Mouse (Mus musculus): ENCODE results near the gene Strip2. TPM values are rescaled to one million over a fixed set of nuclear protein-coding genes. Genes with fewer than 3 reads are reported as not detected.

Strip2 gene
- polyA plus RNA-seq, 1 experiment: 0.88 TPM

DNA sequence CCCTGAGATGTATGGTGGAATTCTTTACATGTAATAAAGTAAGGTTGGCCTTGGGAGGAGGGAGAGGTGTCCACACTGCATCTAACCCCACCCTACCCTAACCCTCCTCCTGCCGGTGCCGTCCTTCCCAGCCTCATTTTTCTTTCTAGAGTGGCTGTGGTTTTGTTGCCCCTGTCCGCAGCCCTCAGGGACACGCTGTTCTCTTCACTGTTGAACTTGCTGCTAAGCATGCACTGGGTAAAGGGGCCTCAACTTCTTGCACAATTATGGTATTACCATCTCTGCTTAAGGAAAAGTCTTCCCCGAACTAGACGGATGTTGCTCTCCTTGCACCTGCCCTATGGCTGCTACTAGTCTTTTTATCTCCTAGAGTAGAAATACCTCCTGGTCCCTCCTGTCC is 69.2 kb downstream of the Strip2 start:
- no peak overlapping the region for H3K9ac ChIP-seq (ENCODE audit: low read depth, poor library complexity, severe bottlenecking)
- H3K4me1 ChIP-seq (ENCODE audit: control insufficient read depth, insufficient read depth, low read length): peaks cover 1% of the 10 kb centered on the region
- H3K36me3 ChIP-seq (ENCODE audit: control insufficient read depth, insufficient read depth, low read length, poor library complexity, severe bottlenecking): no peaks in the 10 kb centered on the region
- H3K9me3 ChIP-seq (replicated peaks; ENCODE audit: control insufficient read depth, insufficient read depth, low read length, poor library complexity, severe bottlenecking): no peaks in the 10 kb centered on the region
- TF ChIP-seq EP300 (IDR thresholded peaks at IDR 0.05; ENCODE audit: insufficient read depth, low read depth, low read length): no peak
- TF ChIP-seq CTCF (IDR thresholded peaks at IDR 0.05; ENCODE audit: low read depth, low read length): no peak
- no peak for TF ChIP-seq POLR2A (IDR thresholded peaks at IDR 0.05; ENCODE audit: insufficient read depth, low read length)
- no peak overlapping the region for H3K4me3 ChIP-seq (ENCODE audit: low read depth, low read length)
- H3K27ac ChIP-seq (ENCODE audit: insufficient read depth, low read length): no peak overlapping the region
- H3K27me3 ChIP-seq (ENCODE audit: control insufficient read depth, insufficient read depth, low read length, poor library complexity, severe bottlenecking): no peaks in the 10 kb centered on the region

DNA sequence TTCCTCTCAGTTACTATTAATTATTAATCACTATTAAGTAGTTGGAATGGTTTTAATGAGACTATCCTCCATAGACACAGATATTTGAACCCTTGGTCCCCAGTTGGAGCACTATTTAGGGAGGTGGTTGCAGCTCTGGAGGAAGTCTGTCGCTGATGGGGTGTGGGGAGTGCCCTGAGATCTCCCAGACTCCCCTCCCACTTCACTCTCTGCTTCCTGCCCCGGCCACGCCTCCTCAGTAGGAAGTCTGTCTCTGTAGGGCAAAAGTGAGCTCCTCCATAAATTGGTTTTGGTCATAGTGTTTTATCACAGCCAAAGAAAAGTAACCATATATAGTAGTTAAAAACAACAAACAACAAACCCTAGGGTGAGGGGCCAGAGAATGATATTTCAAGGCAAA is 70.4 kb downstream of the Strip2 start:
- Histone ChIP-seq H3K4me3 (ENCODE audit: low read depth, low read length) (no peak overlapping the region), H3K9me3 (replicated peaks; ENCODE audit: control insufficient read depth, insufficient read depth, low read length, poor library complexity, severe bottlenecking) (no peaks in the 10 kb centered on the region), H3K4me1 (ENCODE audit: control insufficient read depth, insufficient read depth, low read length) (peaks cover 1% of the 10 kb centered on the region), H3K27ac (ENCODE audit: insufficient read depth, low read length) (no peak overlapping the region), H3K36me3 (ENCODE audit: control insufficient read depth, insufficient read depth, low read length, poor library complexity, severe bottlenecking) (no peaks in the 10 kb centered on the region), H3K27me3 (ENCODE audit: control insufficient read depth, insufficient read depth, low read length, poor library complexity, severe bottlenecking) (no peaks in the 10 kb centered on the region), H3K9ac (ENCODE audit: low read depth, poor library complexity, severe bottlenecking) (no peak overlapping the region)
- TF ChIP-seq CTCF (IDR thresholded peaks at IDR 0.05; ENCODE audit: low read depth, low read length) (no peak), POLR2A (IDR thresholded peaks at IDR 0.05; ENCODE audit: insufficient read depth, low read length) (no peak), EP300 (IDR thresholded peaks at IDR 0.05; ENCODE audit: insufficient read depth, low read depth, low read length) (no peak)

DNA sequence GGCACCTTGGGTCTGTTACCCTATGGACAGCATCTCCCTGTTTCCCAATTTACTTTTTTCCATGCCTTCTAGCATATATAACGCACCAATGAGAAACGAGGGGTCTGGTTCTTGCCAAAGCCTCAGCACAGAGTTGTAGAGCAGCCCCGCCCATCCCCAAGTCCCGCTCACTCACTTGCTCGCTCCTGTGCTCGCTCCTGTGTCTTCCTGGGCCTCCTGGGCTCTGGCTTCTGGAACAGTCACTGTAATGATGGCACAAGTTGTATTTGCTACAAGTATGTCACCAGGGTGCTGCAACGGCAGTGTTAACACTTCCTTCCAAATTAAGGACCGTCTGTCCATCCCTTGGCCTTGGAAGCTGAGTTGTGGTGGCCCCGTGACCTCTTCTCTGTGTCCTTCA is 81.3 kb downstream of the Strip2 start:
- H3K4me3 ChIP-seq (ENCODE audit: low read depth, low read length): no peak overlapping the region
- H3K4me1 ChIP-seq (ENCODE audit: control insufficient read depth, insufficient read depth, low read length): no peaks in the 10 kb centered on the region
- H3K27me3 ChIP-seq (ENCODE audit: control insufficient read depth, insufficient read depth, low read length, poor library complexity, severe bottlenecking): no peaks in the 10 kb centered on the region
- no peaks in the 10 kb centered on the region for H3K9me3 ChIP-seq (replicated peaks; ENCODE audit: control insufficient read depth, insufficient read depth, low read length, poor library complexity, severe bottlenecking)
- TF ChIP-seq EP300 (IDR thresholded peaks at IDR 0.05; ENCODE audit: insufficient read depth, low read depth, low read length): no peak
- no peak overlapping the region for H3K9ac ChIP-seq (ENCODE audit: low read depth, poor library complexity, severe bottlenecking)
- H3K27ac ChIP-seq (ENCODE audit: insufficient read depth, low read length): no peak overlapping the region
- no peaks in the 10 kb centered on the region for H3K36me3 ChIP-seq (ENCODE audit: control insufficient read depth, insufficient read depth, low read length, poor library complexity, severe bottlenecking)

DNA sequence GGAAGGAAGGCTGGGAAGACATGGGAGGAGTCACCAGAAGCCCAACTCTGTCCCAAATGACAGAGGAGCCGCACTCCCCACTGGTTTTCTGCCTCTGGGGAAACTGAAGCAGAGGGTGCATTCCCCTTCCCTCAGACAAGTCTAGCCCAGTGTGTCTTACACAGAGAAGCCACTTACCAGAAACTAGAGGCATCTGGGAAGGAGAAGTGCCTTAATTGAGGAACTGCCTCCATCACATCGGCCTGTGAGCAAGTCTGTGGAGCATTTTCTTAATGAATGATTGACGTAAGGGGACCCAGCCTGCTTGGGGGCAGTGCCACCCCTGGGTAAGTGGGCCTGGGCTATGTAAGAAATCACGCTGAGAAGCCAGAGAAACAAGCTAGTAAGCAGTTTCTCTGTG is 82.0 kb downstream of the Strip2 start:
- no peak for TF ChIP-seq EP300 (IDR thresholded peaks at IDR 0.05; ENCODE audit: insufficient read depth, low read depth, low read length)
- no peak for TF ChIP-seq POLR2A (IDR thresholded peaks at IDR 0.05; ENCODE audit: insufficient read depth, low read length)
- TF ChIP-seq CTCF (IDR thresholded peaks at IDR 0.05; ENCODE audit: low read depth, low read length): no peak
- no peak overlapping the region for H3K9ac ChIP-seq (ENCODE audit: low read depth, poor library complexity, severe bottlenecking)
- H3K27me3 ChIP-seq (ENCODE audit: control insufficient read depth, insufficient read depth, low read length, poor library complexity, severe bottlenecking): no peaks in the 10 kb centered on the region
- no peaks in the 10 kb centered on the region for H3K4me1 ChIP-seq (ENCODE audit: control insufficient read depth, insufficient read depth, low read length)
- no peak overlapping the region for H3K27ac ChIP-seq (ENCODE audit: insufficient read depth, low read length)
- no peak overlapping the region for H3K4me3 ChIP-seq (ENCODE audit: low read depth, low read length)
- H3K36me3 ChIP-seq (ENCODE audit: control insufficient read depth, insufficient read depth, low read length, poor library complexity, severe bottlenecking): no peaks in the 10 kb centered on the region
- H3K9me3 ChIP-seq (replicated peaks; ENCODE audit: control insufficient read depth, insufficient read depth, low read length, poor library complexity, severe bottlenecking): no peaks in the 10 kb centered on the region

DNA sequence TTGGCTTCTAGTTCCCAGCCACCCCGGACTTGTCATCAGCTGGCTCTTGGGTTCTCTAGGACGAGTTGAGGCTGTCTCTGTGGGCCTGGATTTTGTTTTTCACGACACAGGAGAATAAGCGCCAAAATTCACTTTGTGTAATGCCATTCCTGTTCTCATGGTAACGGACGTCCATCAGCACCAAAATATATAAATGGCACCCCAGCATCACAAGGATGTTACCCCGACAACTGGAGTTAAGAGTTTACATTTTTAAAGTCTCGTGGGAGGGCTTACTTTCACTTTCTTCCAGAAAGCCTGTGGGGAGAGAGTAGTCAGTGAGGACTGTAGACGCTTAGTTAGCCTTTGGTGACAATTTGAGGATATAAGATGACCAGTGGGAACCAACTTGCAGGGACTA is 85.8 kb downstream of the Strip2 start:
- Histone ChIP-seq H3K9ac (ENCODE audit: low read depth, poor library complexity, severe bottlenecking) (no peak overlapping the region), H3K4me1 (ENCODE audit: control insufficient read depth, insufficient read depth, low read length) (no peaks in the 10 kb centered on the region)

DNA sequence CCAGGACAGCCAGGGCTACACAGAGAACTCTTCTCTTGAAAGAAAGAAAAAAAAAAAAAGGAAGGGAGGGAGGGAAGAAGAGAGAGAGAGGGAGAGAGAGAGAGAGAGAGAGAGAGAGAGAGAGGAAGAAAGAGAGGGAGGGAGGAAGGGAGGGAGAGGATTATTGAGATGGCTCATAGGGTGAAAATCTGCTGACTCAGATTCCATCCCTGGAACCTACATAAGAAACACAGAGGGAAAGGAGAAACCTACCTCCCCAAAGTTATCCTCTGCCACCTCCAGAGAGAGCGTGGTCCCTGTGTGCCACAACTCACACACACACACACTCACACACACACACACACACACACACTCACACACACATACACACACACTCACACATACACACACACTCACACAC is 89.0 kb downstream of the Strip2 start:
- Histone ChIP-seq H3K27ac (ENCODE audit: insufficient read depth, low read length) (no peak overlapping the region), H3K4me1 (ENCODE audit: control insufficient read depth, insufficient read depth, low read length) (no peaks in the 10 kb centered on the region), H3K36me3 (ENCODE audit: control insufficient read depth, insufficient read depth, low read length, poor library complexity, severe bottlenecking) (no peaks in the 10 kb centered on the region), H3K27me3 (ENCODE audit: control insufficient read depth, insufficient read depth, low read length, poor library complexity, severe bottlenecking) (no peaks in the 10 kb centered on the region), H3K9ac (ENCODE audit: low read depth, poor library complexity, severe bottlenecking) (no peak overlapping the region), H3K4me3 (ENCODE audit: low read depth, low read length) (no peak overlapping the region), H3K9me3 (replicated peaks; ENCODE audit: control insufficient read depth, insufficient read depth, low read length, poor library complexity, severe bottlenecking) (no peaks in the 10 kb centered on the region)
- TF ChIP-seq CTCF (IDR thresholded peaks at IDR 0.05; ENCODE audit: low read depth, low read length) (no peak), EP300 (IDR thresholded peaks at IDR 0.05; ENCODE audit: insufficient read depth, low read depth, low read length) (no peak), POLR2A (IDR thresholded peaks at IDR 0.05; ENCODE audit: insufficient read depth, low read length) (no peak)

More for the DNA sequence above, 85.8 kb downstream of the Strip2 start:
- H3K27me3 ChIP-seq (ENCODE audit: control insufficient read depth, insufficient read depth, low read length, poor library complexity, severe bottlenecking): no peaks in the 10 kb centered on the region
- no peak overlapping the region for H3K27ac ChIP-seq (ENCODE audit: insufficient read depth, low read length)
- no peaks in the 10 kb centered on the region for H3K9me3 ChIP-seq (replicated peaks; ENCODE audit: control insufficient read depth, insufficient read depth, low read length, poor library complexity, severe bottlenecking)
- H3K4me3 ChIP-seq (ENCODE audit: low read depth, low read length): no peak overlapping the region
- H3K36me3 ChIP-seq (ENCODE audit: control insufficient read depth, insufficient read depth, low read length, poor library complexity, severe bottlenecking): no peaks in the 10 kb centered on the region
- TF ChIP-seq POLR2A (IDR thresholded peaks at IDR 0.05; ENCODE audit: insufficient read depth, low read length) (no peak), CTCF (IDR thresholded peaks at IDR 0.05; ENCODE audit: low read depth, low read length) (no peak), EP300 (IDR thresholded peaks at IDR 0.05; ENCODE audit: insufficient read depth, low read depth, low read length) (no peak)

Data from ES-Bruce4 (cell line).